Mouse (Mus musculus) c-Kit-negative CD71-positive TER-119-positive erythroid progenitor cells, embryonic 14.5 days (primary cell): Measurements from ENCODE around the gene Itfg2.

ENCODE experiments used
- DNase-seq: peaks from one replicate; pipeline ENCODE4 v3.0.0-alpha.2; 2013; ENCODE audit warnings: low read depth, low spot score

Itfg2 gene

GRCm38 (mm10) chr6:128435474-128435873 is 10.7 kb upstream of the Itfg2 start:
- DNase-seq = no peak

GRCm38 (mm10) chr6:128433566-128433965 is 8.8 kb upstream of the Itfg2 start:
- no peak for DNase-seq

- no peak for DNase-seq
These were observed 7.7 kb upstream of the Itfg2 start for GRCm38 (mm10) chr6:128432356-128432915.

DNA sequence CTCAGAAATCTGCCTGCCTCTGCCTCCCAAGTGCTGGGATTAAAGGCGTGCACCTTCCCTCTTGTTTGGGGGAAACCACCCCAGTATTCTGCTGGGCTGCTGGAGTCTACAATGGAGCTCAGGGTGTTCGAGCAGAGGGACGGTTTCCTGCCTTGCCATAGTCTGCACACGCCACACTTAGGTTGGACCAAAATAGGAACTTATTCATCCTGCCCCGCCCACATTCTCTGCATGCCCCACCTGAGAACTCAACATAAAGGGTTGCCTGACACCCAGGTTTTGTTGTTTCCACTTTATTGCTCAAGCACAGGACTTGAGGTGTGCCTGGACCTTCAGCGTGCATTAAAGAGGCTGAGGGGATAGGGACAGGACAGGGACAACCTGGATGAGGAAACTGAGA is 5.1 kb upstream of the Itfg2 start:
- no peak for DNase-seq

GRCm38 (mm10) chr6:128429300-128429699 is 4.6 kb upstream of the Itfg2 start:
- DNase-seq = no peak

GRCm38 (mm10) chr6:128427571-128427970 is 2.8 kb upstream of the Itfg2 start:
- DNase-seq = no peak

- no peak for DNase-seq
These were observed 315 bp upstream of the Itfg2 start for GRCm38 (mm10) chr6:128425046-128425445.

GRCm38 (mm10) chr6:128423496-128424268 is 1.0 kb downstream of the Itfg2 start:
- no peak for DNase-seq

DNA sequence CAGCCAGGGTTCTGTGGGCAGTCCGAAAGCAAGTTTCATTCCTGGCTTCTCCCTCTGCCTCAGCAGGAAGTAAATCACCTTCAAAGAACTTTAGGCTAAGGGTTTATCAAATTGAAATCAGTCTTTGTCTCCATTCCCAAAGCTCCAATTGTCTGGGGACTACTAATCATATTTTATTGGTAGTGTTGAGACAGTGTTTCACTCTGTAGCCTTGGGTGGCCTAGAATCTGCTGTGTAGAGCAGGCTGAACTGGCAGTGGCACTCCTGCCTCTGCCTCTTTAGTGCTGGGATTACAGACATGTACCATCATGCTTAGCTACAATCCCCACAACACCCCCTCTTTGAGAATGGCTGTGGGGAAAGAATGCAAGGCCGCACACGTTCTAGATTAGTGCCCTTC is 3.3 kb downstream of the Itfg2 start:
- no peak for DNase-seq

DNA sequence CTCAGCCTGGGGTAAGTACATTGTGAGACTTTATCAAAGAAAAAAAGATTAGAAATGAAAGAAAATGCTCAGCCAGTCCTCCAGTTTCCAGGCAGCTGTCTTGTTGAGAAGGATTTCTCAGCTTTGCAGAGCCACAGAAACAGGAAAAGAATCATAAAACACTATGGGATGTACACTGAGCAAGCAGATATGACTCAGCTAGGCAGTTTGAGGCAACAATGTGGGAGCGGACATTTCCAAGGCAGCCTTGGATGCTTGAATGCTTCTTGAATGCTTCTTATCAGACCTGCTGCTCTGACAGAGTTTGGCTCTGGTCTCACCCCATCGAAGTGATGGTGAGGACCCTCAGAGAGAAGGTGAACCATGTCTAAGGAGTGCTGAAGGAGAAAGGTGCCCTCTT is 3.7 kb downstream of the Itfg2 start:
- no peak for DNase-seq

DNA sequence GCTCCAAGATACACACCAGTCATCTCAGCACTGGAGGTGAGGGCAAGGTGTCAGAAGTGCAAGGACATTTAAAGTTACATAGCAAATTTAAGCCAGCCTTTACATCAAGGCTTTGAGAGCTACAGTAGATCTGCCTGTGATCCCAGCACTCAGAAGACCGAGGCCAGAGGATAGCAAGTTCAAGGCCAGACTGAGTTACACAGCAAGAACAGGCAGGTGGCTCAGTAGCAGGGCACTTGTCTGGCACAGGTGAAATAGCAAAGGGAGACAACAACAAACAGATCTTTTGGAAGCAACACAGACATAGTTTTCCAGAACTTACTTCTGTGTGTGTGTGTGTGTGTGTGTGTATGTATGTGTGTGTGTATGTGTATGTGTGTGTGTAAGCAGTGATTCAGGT is 6.7 kb downstream of the Itfg2 start:
- no peak for DNase-seq

DNA sequence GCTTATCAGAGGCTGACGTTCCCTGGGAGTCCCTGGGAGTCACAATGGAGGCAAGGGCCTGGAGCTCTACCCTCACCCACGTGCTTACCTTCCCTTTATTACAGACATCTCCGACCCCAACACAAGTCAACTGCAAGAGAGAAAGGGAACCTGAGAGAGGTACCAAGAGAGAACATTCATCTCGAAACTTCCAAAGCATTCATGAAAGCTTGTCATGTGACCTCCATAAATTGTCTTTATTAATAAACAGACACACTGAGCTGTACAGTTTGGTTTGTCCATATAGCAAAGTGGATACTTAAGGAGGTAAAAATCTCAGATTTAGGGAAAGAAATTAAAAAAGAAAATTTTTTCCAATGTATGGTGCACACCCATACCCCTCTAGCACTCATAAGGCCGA is 8.6 kb downstream of the Itfg2 start:
- DNase-seq = no peak

DNA sequence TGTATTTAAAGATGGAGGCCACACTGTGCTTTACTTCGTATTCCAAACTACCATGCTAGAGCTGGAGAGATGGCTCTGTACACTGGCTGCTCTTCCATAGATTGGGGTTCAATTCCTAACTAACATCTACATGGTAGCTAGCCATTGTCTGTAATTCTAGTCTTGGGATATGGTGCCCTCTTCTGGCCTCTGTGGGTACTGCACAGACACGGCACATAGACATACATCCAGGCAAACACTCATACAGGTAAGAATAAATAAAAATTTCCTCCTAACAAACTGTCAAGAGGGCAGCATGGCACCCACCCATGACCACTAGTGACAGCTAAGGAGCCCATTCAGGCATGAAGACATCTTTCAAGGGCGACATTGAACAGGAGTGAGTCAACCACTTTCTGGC is 13.6 kb downstream of the Itfg2 start:
- peak; percentile 57 for DNase-seq

- no peak for DNase-seq
These were observed 14.4 kb downstream of the Itfg2 start for GRCm38 (mm10) chr6:128410305-128410704.

GRCm38 (mm10) chr6:128408544-128409125 is 16.1 kb downstream of the Itfg2 start:
- DNase-seq = no peak

DNA sequence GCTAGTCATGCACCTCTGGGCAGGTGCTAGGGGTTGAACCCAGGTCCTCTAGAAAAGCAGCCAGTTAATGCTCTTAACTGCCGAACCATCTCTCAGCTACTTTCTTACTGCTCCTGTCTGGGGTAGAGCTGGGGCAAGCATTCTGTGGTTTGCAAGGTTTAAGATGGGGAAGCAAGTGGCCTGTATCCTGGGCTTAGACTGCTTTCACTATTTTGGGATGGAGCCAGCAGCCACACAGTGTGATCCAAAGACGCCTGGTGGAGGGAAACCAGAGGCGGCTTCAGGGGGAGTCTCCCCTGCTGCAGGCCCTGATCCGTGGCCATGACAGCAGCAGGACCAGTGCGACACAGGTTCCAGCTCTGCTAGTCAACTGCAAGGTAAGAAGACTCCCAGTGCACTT is 20.0 kb downstream of the Itfg2 start:
- DNase-seq = no peak

- DNase-seq = no peak
These were observed 25.1 kb downstream of the Itfg2 start for GRCm38 (mm10) chr6:128399421-128400185.

DNA sequence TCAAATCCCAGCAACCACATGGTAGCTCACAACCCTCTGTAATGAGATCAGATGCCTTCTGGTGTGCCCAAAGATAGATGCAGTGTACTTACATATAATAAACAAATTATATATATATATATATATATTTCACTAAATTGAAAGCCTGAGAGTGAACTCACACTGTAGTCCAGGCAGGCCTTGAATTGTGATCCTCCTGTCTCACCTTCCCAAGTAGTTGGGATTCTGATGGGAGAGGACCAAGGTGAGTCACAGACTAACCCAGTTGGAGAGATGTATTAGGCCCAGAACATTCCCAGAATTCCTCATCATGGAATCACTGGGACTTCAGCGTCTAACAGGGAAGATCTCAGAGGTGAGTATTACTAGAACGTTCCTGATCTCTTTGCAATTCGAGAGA is 25.7 kb downstream of the Itfg2 start, which contains the start of gene Nrip2:
Gene Nrip2, plus strand, starts transcription at position 301 of the 400 bp plus-strand sequence.
- no peak for DNase-seq

- no peak for DNase-seq
These were observed 27.0 kb downstream of the Itfg2 start for GRCm38 (mm10) chr6:128397574-128398261.

DNA sequence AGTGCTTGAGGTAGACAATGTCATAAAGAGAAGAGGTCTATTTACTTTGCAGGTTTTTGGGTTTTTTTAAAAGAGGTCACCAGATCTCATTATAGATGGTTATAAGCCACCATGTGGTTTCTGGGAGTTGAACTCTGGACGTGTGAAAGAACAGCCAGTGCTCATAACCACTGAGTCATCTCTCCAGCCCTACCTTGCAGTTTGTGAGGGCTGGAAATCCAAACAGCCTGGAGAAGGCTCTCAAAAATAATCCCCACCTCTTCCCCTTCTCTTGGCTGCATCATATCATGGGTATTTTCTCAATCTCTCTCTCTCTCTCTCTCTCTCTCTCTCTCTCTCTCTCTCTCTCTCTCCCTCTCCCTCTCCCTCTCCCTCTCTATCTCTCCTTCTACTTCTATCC is 34.0 kb downstream of the Itfg2 start:
- DNase-seq = no peak

DNA sequence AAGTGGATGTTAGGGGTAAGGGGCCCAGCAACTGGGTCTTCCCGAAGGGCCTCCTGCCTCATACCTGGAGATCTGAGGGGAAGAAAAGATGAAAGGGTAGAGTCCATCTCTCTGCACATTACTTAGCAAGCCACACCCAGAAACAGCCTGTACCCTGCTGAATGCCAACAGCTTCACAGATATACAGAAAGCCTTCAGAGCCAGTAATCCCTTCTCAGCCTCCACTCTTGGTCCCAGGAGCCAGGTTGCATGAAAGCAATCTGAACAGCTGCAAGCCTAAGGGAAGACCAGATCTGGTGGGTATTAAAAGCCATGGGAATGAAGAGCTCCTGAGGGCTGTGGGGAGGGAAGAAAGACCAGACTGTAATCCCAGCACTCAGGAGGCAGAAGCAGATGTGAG is 35.5 kb downstream of the Itfg2 start:
- DNase-seq = no peak

DNA sequence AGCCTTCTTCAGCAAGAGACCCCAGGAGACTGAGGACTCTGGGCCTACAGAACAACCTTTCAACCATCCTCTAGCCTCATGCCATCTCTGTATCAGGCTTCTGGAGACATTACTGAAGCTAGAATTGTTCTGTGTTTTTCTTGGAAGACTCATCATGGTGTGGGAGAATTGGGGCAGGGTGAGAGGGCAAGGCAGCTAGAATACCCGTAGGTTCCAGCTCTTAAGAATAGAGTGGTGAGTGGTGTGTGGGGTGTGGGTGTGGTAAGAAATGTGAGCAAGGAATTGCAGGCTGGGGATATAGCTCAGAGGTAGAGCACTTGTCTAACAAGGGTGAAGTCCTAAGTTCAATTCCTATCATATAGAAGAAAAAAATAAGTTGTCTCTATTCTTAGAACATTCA is 39.7 kb downstream of the Itfg2 start:
- DNase-seq = no peak
